Mouse (Mus musculus) lung, embryonic 16.5 days (tissue): Measurements from ENCODE around the gene Heatr1. TPM values are rescaled to one million over a fixed set of nuclear protein-coding genes. Genes with fewer than 3 reads are reported as not detected.

ENCODE experiments used
- ATAC-seq: fragments of 200-750 bp; cut with Nextera tagmentation; 2 replicates; pipeline ENCODE4 v1.8.0; 2017; ENCODE audit warnings: low read depth, mild to moderate bottlenecking, moderate library complexity
- H3K27ac ChIP-seq: fragments of 300-500 bp; sonication (generic); 2 replicates; pipeline ENCODE4 v1.5.1; 2014; ENCODE audit warnings: mild to moderate bottlenecking, control low read depth, low read length
- H3K27me3 ChIP-seq: fragments of 300-500 bp; sonication (generic); 2 replicates; pipeline ENCODE4 v1.6.1; 2014; ENCODE audit warnings: low read depth, low read length, mixed read lengths; ENCODE audit not compliant: control insufficient read depth, insufficient read depth
- H3K36me3 ChIP-seq: fragments of 300-500 bp; sonication (generic); 2 replicates; pipeline ENCODE4 v1.6.1; 2014; ENCODE audit warnings: low read length; ENCODE audit not compliant: control insufficient read depth, insufficient read depth
- H3K4me1 ChIP-seq: fragments of 300-500 bp; sonication (generic); replicated peaks from 2 replicates; pipeline ENCODE4 v1.6.1; 2014; ENCODE audit warnings: low read length, mixed read lengths; ENCODE audit not compliant: control insufficient read depth, insufficient read depth
- H3K4me2 ChIP-seq: fragments of 300-500 bp; sonication (generic); 2 replicates; pipeline ENCODE4 v1.6.1; 2014; ENCODE audit warnings: low read depth, low read length, control low read depth
- H3K4me3 ChIP-seq: fragments of 300-500 bp; sonication (generic); 2 replicates; pipeline ENCODE4 v1.5.1; 2014; ENCODE audit warnings: mild to moderate bottlenecking, low read length, control low read depth
- H3K9ac ChIP-seq: fragments of 300-500 bp; sonication (generic); 2 replicates; pipeline ENCODE4 v1.6.1; 2014; ENCODE audit warnings: low read length, control low read depth
- H3K9me3 ChIP-seq: fragments of 300-500 bp; sonication (generic); 2 replicates; pipeline ENCODE4 v1.6.1; 2016; ENCODE audit warnings: low read length; ENCODE audit not compliant: control insufficient read depth
- WGBS: fragments of 180-500 bp; shearing (Covaris S2); extraction: QIAGEN DNeasy Blood & Tissue Kit; methylation state at CpG from one replicate; pipeline ENCODE4 v1.1.7; 2014; 5-methylcytosine and 5-hydroxymethylcytosine counted together
- polyA plus RNA-seq: library from polyadenylated mRNA; unstranded; fragments of >200 nt; fragmentation: Nextera tagmentation; extraction: Ambion mirVana; gene quantifications from 2 replicates; pipeline ENCODE4 v1.2.1, GENCODE M21; 2015

The Heatr1 gene
- polyA plus RNA-seq, 1 experiment from 2014 or later: 14.6 TPM

- Histone ChIP-seq H3K9me3 (no peaks in the 10 kb centered on the region), H3K27me3 (no peaks in the 10 kb centered on the region), H3K4me3 (no peak overlapping the region), H3K36me3 (peaks cover 31% of the 10 kb centered on the region), H3K9ac (no peak overlapping the region), H3K27ac (no peak overlapping the region), H3K4me2 (no peak overlapping the region), H3K4me1 (peaks cover 5% of the 10 kb centered on the region)
- WGBS: 86% methylated on average over 6 of the region's 6 CpGs
- ATAC-seq: no peak
Measured at GRCm38 (mm10) chr13:12440813-12441212, 46.0 kb downstream of the Heatr1 start.

- 37% methylated on average over 2 of the region's 2 CpGs for WGBS
- H3K9me3 ChIP-seq: no peaks in the 10 kb centered on the region
- H3K36me3 ChIP-seq: peaks cover 29% of the 10 kb centered on the region
- no peak overlapping the region for H3K9ac ChIP-seq
- H3K27me3 ChIP-seq: no peaks in the 10 kb centered on the region
- 0 out of 2 replicates have a peak overlapping the region, but pooled peaks have one; percentile 4 for H3K27ac ChIP-seq
- peak; percentile 96 for ATAC-seq
- no peak overlapping the region for H3K4me2 ChIP-seq
- H3K4me3 ChIP-seq: no peak overlapping the region
- peaks cover 5% of the 10 kb centered on the region for H3K4me1 ChIP-seq
Measured at GRCm38 (mm10) chr13:12442008-12442587, 47.3 kb downstream of the Heatr1 start.

- H3K9me3 ChIP-seq: no peaks in the 10 kb centered on the region
- H3K9ac ChIP-seq: no peak overlapping the region
- H3K4me2 ChIP-seq: no peak overlapping the region
- 87% methylated on average over 14 of the region's 14 CpGs for WGBS
- H3K36me3 ChIP-seq: peaks cover 9% of the 10 kb centered on the region; the same call in 1 of the 2 replicates
- no peak overlapping the region for H3K27ac ChIP-seq
- no peaks in the 10 kb centered on the region for H3K27me3 ChIP-seq
- H3K4me1 ChIP-seq: no peaks in the 10 kb centered on the region
- no peak overlapping the region for H3K4me3 ChIP-seq
- no peak for ATAC-seq
Measured at GRCm38 (mm10) chr13:12453150-12453549, 58.3 kb downstream of the Heatr1 start.

GRCm38 (mm10) chr13:12454686-12455390 is 60.0 kb downstream of the Heatr1 start:
- WGBS: 71% methylated on average over 7 of the region's 7 CpGs
- H3K4me2 ChIP-seq: no peak overlapping the region
- peaks cover 12% of the 10 kb centered on the region; the same call in 1 of the 2 replicates for H3K36me3 ChIP-seq
- H3K9ac ChIP-seq: no peak overlapping the region
- ATAC-seq: no peak
- no peaks in the 10 kb centered on the region for H3K9me3 ChIP-seq
- H3K27me3 ChIP-seq: no peaks in the 10 kb centered on the region
- H3K4me3 ChIP-seq: no peak overlapping the region
- H3K4me1 ChIP-seq: no peaks in the 10 kb centered on the region
- H3K27ac ChIP-seq: no peak overlapping the region

- no peak for ATAC-seq
- no peaks in the 10 kb centered on the region for H3K27me3 ChIP-seq
- 71% methylated on average over 7 of the region's 7 CpGs for WGBS
Measured at GRCm38 (mm10) chr13:12456711-12457110, 61.9 kb downstream of the Heatr1 start.

GRCm38 (mm10) chr13:12460443-12460842 is 65.6 kb downstream of the Heatr1 start:
- H3K4me3 ChIP-seq: peak overlapping the region; percentile 91
- H3K9ac ChIP-seq: peak overlapping the region; percentile 87
- no peaks in the 10 kb centered on the region for H3K9me3 ChIP-seq
- H3K4me1 ChIP-seq: 0 out of 2 replicates have a peak, but pooled peaks cover 3% of the 10 kb centered on the region
- ATAC-seq: peak; percentile 37
- 0 out of 2 replicates have a peak, but pooled peaks cover 3% of the 10 kb centered on the region for H3K36me3 ChIP-seq
- peak overlapping the region; percentile 73 for H3K27ac ChIP-seq
- H3K27me3 ChIP-seq: no peaks in the 10 kb centered on the region
- WGBS: 3% methylated on average over 8 of the region's 8 CpGs
- peak overlapping the region; percentile 74 for H3K4me2 ChIP-seq

More at GRCm38 (mm10) chr13:12456711-12457110, 61.9 kb downstream of the Heatr1 start:
- H3K9me3 ChIP-seq: no peaks in the 10 kb centered on the region
- H3K36me3 ChIP-seq: peaks cover 12% of the 10 kb centered on the region; the same call in 1 of the 2 replicates
- no peaks in the 10 kb centered on the region for H3K4me1 ChIP-seq
- no peak overlapping the region for H3K9ac ChIP-seq
- H3K4me3 ChIP-seq: no peak overlapping the region
- no peak overlapping the region for H3K27ac ChIP-seq
- no peak overlapping the region for H3K4me2 ChIP-seq

GRCm38 (mm10) chr13:12460881-12461729 is 66.3 kb downstream of the Heatr1 start:
- WGBS: under 1% methylated on average over 59 of the region's 59 CpGs
- H3K27me3 ChIP-seq: no peaks in the 10 kb centered on the region
- H3K4me1 ChIP-seq: 0 out of 2 replicates have a peak, but pooled peaks cover 3% of the 10 kb centered on the region

GRCm38 (mm10) chr13:12461730-12462119 is 66.9 kb downstream of the Heatr1 start:
- H3K27ac ChIP-seq: peak overlapping the region; percentile 64
- peak; percentile 41; the same call in 1 of the 2 replicates for ATAC-seq
- WGBS: under 1% methylated on average over 7 of the region's 7 CpGs

More at GRCm38 (mm10) chr13:12460881-12461729, 66.3 kb downstream of the Heatr1 start:
- Histone ChIP-seq H3K9ac (peak overlapping the region; percentile 87), H3K27ac (peak overlapping the region; percentile 73), H3K4me3 (peak overlapping the region; percentile 91), H3K4me2 (peak overlapping the region; percentile 74), H3K9me3 (no peaks in the 10 kb centered on the region), H3K36me3 (0 out of 2 replicates have a peak, but pooled peaks cover 3% of the 10 kb centered on the region)
- ATAC-seq: peak; percentile 98

More at GRCm38 (mm10) chr13:12461730-12462119, 66.9 kb downstream of the Heatr1 start:
- H3K4me3 ChIP-seq: peak overlapping the region; percentile 91
- H3K9me3 ChIP-seq: no peaks in the 10 kb centered on the region
- peak overlapping the region; percentile 74 for H3K4me2 ChIP-seq
- no peaks in the 10 kb centered on the region for H3K27me3 ChIP-seq
- H3K4me1 ChIP-seq: 0 out of 2 replicates have a peak, but pooled peaks cover 3% of the 10 kb centered on the region
- 0 out of 2 replicates have a peak, but pooled peaks cover 3% of the 10 kb centered on the region for H3K36me3 ChIP-seq
- H3K9ac ChIP-seq: peak overlapping the region; percentile 87
